Mouse (Mus musculus): ENCODE measurements around the gene Olfr686. TPM values are rescaled to one million over a fixed set of nuclear protein-coding genes. Genes with fewer than 3 reads are reported as not detected.

The Olfr686 gene
- polyA plus RNA-seq (2016; fragmentation: Nextera tagmentation; extraction: Ambion mirVana), result not detected in 2 replicates

DNA sequence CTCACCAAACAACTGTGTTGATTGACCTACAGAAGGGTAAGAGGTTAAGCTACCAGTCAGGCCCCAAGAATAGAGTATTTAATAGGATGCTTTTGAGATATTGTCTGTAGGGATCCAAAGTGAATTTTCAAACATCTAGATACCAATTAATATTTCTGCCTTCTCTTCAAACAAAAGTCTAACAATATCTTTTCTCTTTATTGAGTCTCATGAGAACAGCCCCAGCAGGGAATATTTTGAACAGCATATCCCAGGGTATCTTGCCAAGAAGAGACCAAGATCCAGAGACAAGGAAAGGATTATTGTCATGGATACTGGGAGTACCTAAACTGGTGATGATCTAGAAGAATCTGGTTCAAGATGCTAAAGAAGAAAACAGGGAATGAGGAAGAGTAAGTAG, at the start of gene Olfr686:
Olfr686 (minus strand) TSS at position 101 of the 400 bp plus-strand sequence.
- ATAC-seq (ENCODE audit: insufficient number of reproducible peaks, low FRiP score), result no peak
- H3K36me3 ChIP-seq, result no peaks in the 10 kb centered on the region
- no peak within 1 kb of the TSS for H3K4me3 ChIP-seq
- H3K4me1 ChIP-seq (replicated peaks), result no peaks in the 10 kb centered on the region
- H3K9ac ChIP-seq, result no peak within 1 kb of the TSS
- no peaks in the 10 kb centered on the region for H3K27me3 ChIP-seq (replicated peaks)
- H3K4me2 ChIP-seq, result no peak within 1 kb of the TSS
- H3K9me3 ChIP-seq (replicated peaks), result no peaks in the 10 kb centered on the region
- no peak within 1 kb of the TSS for H3K27ac ChIP-seq (ENCODE audit: poor library complexity, severe bottlenecking)

- Histone ChIP-seq H3K27ac (ENCODE audit: poor library complexity, severe bottlenecking) (no peak overlapping the region), H3K4me1 (replicated peaks) (no peaks in the 10 kb centered on the region), H3K9ac (no peak overlapping the region), H3K4me2 (no peak overlapping the region), H3K4me3 (no peak overlapping the region), H3K9me3 (replicated peaks) (no peaks in the 10 kb centered on the region), H3K27me3 (replicated peaks) (no peaks in the 10 kb centered on the region), H3K36me3 (no peaks in the 10 kb centered on the region)
- 56% methylated on average over 5 of the region's 5 CpGs for WGBS
- no peak for ATAC-seq (ENCODE audit: insufficient number of reproducible peaks, low FRiP score)
These were observed 49.4 kb upstream of the Olfr686 start for GRCm38 (mm10) chr7:105256656-105257055.

DNA sequence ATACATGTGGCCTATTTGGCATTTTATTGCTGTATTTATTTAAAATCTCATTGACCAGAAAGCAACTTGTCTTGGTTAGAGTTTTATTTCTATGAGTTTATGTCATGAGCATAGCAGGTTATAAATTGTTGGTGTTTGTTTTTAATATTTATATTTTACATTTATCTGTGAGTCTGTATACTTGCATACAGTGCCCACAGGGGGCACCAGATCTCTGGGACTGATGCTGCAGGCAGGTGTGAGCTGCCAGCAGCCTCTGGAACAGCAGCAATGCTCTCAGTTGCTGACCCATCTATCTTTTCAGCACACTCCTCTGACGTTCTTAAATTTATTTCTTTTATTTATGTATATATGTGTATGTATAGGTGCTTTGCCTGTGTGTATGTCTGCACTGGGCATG, 40.9 kb upstream of the Olfr686 start:
- Histone ChIP-seq H3K9me3 (replicated peaks) (no peaks in the 10 kb centered on the region), H3K4me3 (no peak overlapping the region), H3K36me3 (no peaks in the 10 kb centered on the region), H3K27me3 (replicated peaks) (no peaks in the 10 kb centered on the region), H3K27ac (ENCODE audit: poor library complexity, severe bottlenecking) (no peak overlapping the region), H3K4me1 (replicated peaks) (no peaks in the 10 kb centered on the region), H3K9ac (no peak overlapping the region), H3K4me2 (no peak overlapping the region)
- WGBS, result 41% methylated on average over 1 of the region's 1 CpGs
- no peak for ATAC-seq (ENCODE audit: insufficient number of reproducible peaks, low FRiP score)

GRCm38 (mm10) chr7:105247671-105248070, 40.4 kb upstream of the Olfr686 start:
- H3K27me3 ChIP-seq (replicated peaks), result no peaks in the 10 kb centered on the region
- no peaks in the 10 kb centered on the region for H3K36me3 ChIP-seq
- no peak overlapping the region for H3K4me2 ChIP-seq
- H3K4me1 ChIP-seq (replicated peaks), result no peaks in the 10 kb centered on the region
- no peak for ATAC-seq (ENCODE audit: insufficient number of reproducible peaks, low FRiP score)
- whole genome bisulfite sequencing, result 78% methylated on average over 3 of the region's 3 CpGs
- no peak overlapping the region for H3K4me3 ChIP-seq
- H3K9me3 ChIP-seq (replicated peaks), result no peaks in the 10 kb centered on the region
- H3K9ac ChIP-seq, result no peak overlapping the region
- H3K27ac ChIP-seq (ENCODE audit: poor library complexity, severe bottlenecking), result no peak overlapping the region

DNA sequence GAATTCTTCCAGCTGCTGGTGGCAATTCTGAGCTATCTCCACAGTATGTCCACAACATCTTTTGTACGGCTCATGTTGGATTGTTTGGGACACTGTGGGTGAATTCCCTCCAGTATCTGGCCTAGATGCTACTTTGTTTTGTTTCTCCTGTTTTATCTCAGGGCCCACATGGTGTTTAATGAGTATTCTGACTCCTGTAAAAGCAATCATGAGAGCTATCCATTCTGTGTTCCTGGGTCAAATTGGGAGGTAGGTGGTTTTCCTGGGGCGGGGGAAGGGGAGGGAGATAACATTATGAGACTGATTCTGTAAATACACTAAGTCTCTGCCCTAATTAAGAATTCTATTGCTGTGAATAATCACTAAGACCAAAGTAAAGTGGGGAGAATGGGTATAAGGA, 22.1 kb upstream of the Olfr686 start:
- no peak overlapping the region; the same call in 1 of the 2 replicates for H3K27ac ChIP-seq (ENCODE audit: poor library complexity, severe bottlenecking)
- H3K9me3 ChIP-seq (replicated peaks), result no peaks in the 10 kb centered on the region
- WGBS, result 64% methylated on average over 2 of the region's 2 CpGs

GRCm38 (mm10) chr7:105228138-105228537, 20.9 kb upstream of the Olfr686 start:
- Histone ChIP-seq H3K4me1 (replicated peaks) (no peaks in the 10 kb centered on the region), H3K9ac (no peak overlapping the region), H3K27ac (ENCODE audit: poor library complexity, severe bottlenecking) (no peak overlapping the region), H3K4me3 (no peak overlapping the region), H3K9me3 (replicated peaks) (no peaks in the 10 kb centered on the region), H3K27me3 (replicated peaks) (no peaks in the 10 kb centered on the region), H3K36me3 (no peaks in the 10 kb centered on the region), H3K4me2 (no peak overlapping the region)
- peak; percentile 82 for ATAC-seq (ENCODE audit: insufficient number of reproducible peaks, low FRiP score)
- WGBS, result 63% methylated on average over 1 of the region's 1 CpGs

More for the DNA sequence above, 22.1 kb upstream of the Olfr686 start:
- Histone ChIP-seq H3K4me3 (no peak overlapping the region), H3K9ac (no peak overlapping the region), H3K36me3 (no peaks in the 10 kb centered on the region), H3K4me1 (replicated peaks) (no peaks in the 10 kb centered on the region), H3K27me3 (replicated peaks) (no peaks in the 10 kb centered on the region), H3K4me2 (no peak overlapping the region)
- ATAC-seq (ENCODE audit: insufficient number of reproducible peaks, low FRiP score), result no peak

GRCm38 (mm10) chr7:105226703-105227102, 19.4 kb upstream of the Olfr686 start:
- Histone ChIP-seq H3K36me3 (no peaks in the 10 kb centered on the region), H3K4me3 (no peak overlapping the region), H3K4me2 (no peak overlapping the region), H3K4me1 (replicated peaks) (no peaks in the 10 kb centered on the region), H3K9me3 (replicated peaks) (no peaks in the 10 kb centered on the region), H3K27me3 (replicated peaks) (no peaks in the 10 kb centered on the region), H3K27ac (ENCODE audit: poor library complexity, severe bottlenecking) (no peak overlapping the region), H3K9ac (no peak overlapping the region)
- ATAC-seq (ENCODE audit: insufficient number of reproducible peaks, low FRiP score), result no peak

DNA sequence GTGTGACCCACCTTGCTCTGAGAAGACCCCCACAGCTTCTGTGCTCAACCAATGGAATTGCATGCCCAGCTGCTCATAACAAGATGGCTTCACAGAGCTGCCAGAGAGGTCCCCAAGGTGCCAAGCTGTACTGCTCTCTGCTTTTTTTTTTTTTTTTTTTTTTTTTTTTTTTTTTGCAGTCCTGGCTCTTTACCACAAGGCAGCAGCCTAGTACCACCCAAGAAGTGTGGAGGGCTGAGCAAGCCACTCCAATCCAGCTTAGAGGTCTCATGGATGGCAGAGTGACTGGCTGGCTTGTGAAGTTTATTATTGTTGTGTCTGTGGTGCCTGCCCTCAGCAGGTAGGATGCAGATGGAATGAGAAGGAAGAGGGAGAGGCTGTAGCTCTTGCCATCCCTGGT, 18.8 kb upstream of the Olfr686 start:
- no peak overlapping the region for H3K4me3 ChIP-seq
- no peaks in the 10 kb centered on the region for H3K9me3 ChIP-seq (replicated peaks)
- peak; percentile 42; the same call in 1 of the 2 replicates for ATAC-seq (ENCODE audit: insufficient number of reproducible peaks, low FRiP score)
- no peak overlapping the region for H3K27ac ChIP-seq (ENCODE audit: poor library complexity, severe bottlenecking)
- H3K9ac ChIP-seq, result no peak overlapping the region
- no peaks in the 10 kb centered on the region for H3K4me1 ChIP-seq (replicated peaks)
- H3K27me3 ChIP-seq (replicated peaks), result no peaks in the 10 kb centered on the region
- no peak overlapping the region for H3K4me2 ChIP-seq
- no peaks in the 10 kb centered on the region for H3K36me3 ChIP-seq

DNA sequence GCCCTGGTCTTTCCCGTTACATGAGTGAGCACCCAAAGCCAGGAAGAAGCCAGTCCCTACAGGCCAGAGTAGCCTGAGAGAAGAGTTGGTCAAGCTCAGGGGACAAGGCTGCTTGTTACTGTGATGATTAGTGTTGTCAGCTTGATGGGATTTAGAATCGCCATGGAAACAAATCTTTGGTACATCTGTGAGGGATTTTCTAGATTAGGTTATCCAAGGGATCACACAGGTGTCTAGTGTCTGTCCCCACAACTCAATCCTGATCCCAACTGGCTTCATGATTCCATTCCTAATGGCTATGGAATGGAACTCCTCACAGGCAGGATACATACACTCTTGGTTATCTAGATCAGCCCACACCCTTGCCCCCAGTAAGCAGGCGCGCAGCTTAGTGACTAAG, 11.0 kb upstream of the Olfr686 start:
- ATAC-seq (ENCODE audit: insufficient number of reproducible peaks, low FRiP score), result no peak
- Histone ChIP-seq H3K36me3 (no peaks in the 10 kb centered on the region), H3K9me3 (replicated peaks) (no peaks in the 10 kb centered on the region), H3K27ac (ENCODE audit: poor library complexity, severe bottlenecking) (no peak overlapping the region), H3K9ac (no peak overlapping the region), H3K27me3 (replicated peaks) (no peaks in the 10 kb centered on the region), H3K4me1 (replicated peaks) (no peaks in the 10 kb centered on the region), H3K4me2 (no peak overlapping the region), H3K4me3 (no peak overlapping the region)
- WGBS, result 57% methylated on average over 4 of the region's 4 CpGs

- Histone ChIP-seq H3K4me3 (no peak overlapping the region), H3K4me2 (no peak overlapping the region), H3K36me3 (no peaks in the 10 kb centered on the region), H3K9me3 (replicated peaks) (no peaks in the 10 kb centered on the region), H3K27ac (ENCODE audit: poor library complexity, severe bottlenecking) (no peak overlapping the region), H3K9ac (no peak overlapping the region), H3K27me3 (replicated peaks) (no peaks in the 10 kb centered on the region), H3K4me1 (replicated peaks) (no peaks in the 10 kb centered on the region)
- ATAC-seq (ENCODE audit: insufficient number of reproducible peaks, low FRiP score), result no peak
- WGBS, result 44% methylated on average over 1 of the region's 1 CpGs
These were observed 7.5 kb upstream of the Olfr686 start for GRCm38 (mm10) chr7:105214761-105215160.

DNA sequence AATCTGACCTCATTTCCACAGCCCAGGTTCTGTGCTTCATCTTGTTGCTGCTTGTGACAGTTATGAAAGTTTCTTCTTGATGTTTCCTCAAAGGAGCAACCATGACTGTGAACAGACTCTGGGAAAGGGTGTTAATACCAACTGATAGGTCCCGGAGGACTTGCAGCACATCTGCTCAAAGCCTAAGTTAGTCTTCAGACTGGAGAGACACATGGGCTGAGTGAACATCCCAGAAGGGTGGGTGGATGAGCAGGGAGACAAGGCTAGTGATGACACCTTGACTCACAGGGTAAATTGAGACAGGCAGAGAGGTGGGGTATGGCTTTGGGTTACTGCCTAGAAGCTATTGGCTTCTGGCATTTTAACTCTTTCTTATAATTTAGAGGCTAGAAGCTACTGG, 21.4 kb downstream of the Olfr686 start, which contains the start of gene Olfr685:
Olfr685 (minus strand) TSS at position 101 of the 400 bp plus-strand sequence.
- no peaks in the 10 kb centered on the region for H3K27me3 ChIP-seq (replicated peaks)
- H3K9me3 ChIP-seq (replicated peaks), result no peaks in the 10 kb centered on the region
- H3K36me3 ChIP-seq, result no peaks in the 10 kb centered on the region
- WGBS, result 50% methylated on average over 1 of the region's 1 CpGs
- H3K27ac ChIP-seq (ENCODE audit: poor library complexity, severe bottlenecking), result no peak within 1 kb of the TSS
- no peak within 1 kb of the TSS for H3K4me2 ChIP-seq
- no peak for ATAC-seq (ENCODE audit: insufficient number of reproducible peaks, low FRiP score)
- no peak within 1 kb of the TSS for H3K9ac ChIP-seq
- H3K4me3 ChIP-seq, result no peak within 1 kb of the TSS
- H3K4me1 ChIP-seq (replicated peaks), result no peaks in the 10 kb centered on the region

GRCm38 (mm10) chr7:105170773-105171172, 36.5 kb downstream of the Olfr686 start:
- Histone ChIP-seq H3K4me3 (no peak overlapping the region), H3K4me1 (replicated peaks) (no peaks in the 10 kb centered on the region), H3K9me3 (replicated peaks) (no peaks in the 10 kb centered on the region), H3K27me3 (replicated peaks) (no peaks in the 10 kb centered on the region), H3K27ac (ENCODE audit: poor library complexity, severe bottlenecking) (no peak overlapping the region), H3K36me3 (no peaks in the 10 kb centered on the region), H3K4me2 (no peak overlapping the region), H3K9ac (no peak overlapping the region)
- ATAC-seq (ENCODE audit: insufficient number of reproducible peaks, low FRiP score), result no peak
- WGBS, result 50% methylated on average over 4 of the region's 4 CpGs
